Mouse (Mus musculus) megakaryocyte-erythroid progenitor cell, adult 5-6 weeks (primary cell): ENCODE data around the gene Macrod2. TPM values are rescaled to one million over a fixed set of nuclear protein-coding genes. Genes with fewer than 3 reads are reported as not detected.
A peak's percentile ranks its signal among the peaks of the same experiment; 100 is the strongest.

Experiments used
- ATAC-seq: replicated peaks from 2 replicates; pipeline ENCODE4 v1.8.0; 2016; ENCODE audit warnings: mild to moderate bottlenecking, inconsistent platforms; ENCODE audit not compliant: severe bottlenecking, poor library complexity, low FRiP score, low TSS enrichment
- total RNA-seq, 2 experiments: library from RNA; stranded (forward) in 1 of 2; stranded (reverse) in 1 of 2; fragments of 200-1000, 215-1000 nt in 1 of 2; fragments of >200 nt in 1 of 2; fragmentation: Nextera tagmentation in 1 of 2; gene quantifications; 2 replicates each; pipeline ENCODE4 v1.2.3; 2014 to 2017

Macrod2 gene
- total RNA-seq, 2 experiments from 2014 or later = 7.4 to 10.8 TPM

DNA sequence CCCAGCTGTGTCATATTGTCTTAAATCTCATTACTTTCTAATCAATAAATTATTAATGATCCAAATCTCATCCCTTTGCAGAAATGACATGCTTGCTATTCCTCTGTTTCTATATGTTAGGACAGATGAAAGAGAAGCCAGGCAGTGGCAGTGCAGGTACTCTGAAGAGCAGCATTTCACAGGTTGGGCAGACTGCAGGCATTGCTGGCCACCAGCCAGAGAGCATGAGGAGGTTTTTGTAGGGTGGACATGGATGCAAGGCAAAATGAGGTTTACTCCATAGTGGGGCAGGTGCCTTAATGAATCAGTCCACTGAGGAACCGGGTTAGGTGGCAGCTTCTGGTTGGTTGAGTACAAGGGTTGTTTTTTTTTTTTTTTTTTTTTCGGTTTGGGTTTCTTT lies 1778.9 kb downstream of the Macrod2 start:
- no peak for ATAC-seq

DNA sequence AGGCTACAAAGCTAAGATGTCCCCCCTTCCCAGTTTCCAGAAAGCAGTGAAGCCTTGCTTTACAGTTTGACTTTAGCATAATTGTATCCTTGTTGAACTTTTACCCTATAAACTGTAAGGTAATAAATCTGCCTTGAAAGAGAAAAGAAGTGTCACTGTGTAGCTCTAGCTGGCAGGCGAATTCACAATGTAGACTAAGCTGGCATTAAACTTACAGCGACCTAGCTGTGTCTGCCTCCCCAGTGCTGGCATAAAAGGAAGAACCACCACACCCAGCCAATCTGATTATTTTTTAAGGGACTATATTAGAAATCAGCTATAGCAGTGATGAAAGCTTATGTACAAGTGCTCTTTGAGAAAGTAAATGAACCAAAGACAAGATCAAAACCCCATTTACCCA lies 1791.8 kb downstream of the Macrod2 start:
- no peak for ATAC-seq

DNA sequence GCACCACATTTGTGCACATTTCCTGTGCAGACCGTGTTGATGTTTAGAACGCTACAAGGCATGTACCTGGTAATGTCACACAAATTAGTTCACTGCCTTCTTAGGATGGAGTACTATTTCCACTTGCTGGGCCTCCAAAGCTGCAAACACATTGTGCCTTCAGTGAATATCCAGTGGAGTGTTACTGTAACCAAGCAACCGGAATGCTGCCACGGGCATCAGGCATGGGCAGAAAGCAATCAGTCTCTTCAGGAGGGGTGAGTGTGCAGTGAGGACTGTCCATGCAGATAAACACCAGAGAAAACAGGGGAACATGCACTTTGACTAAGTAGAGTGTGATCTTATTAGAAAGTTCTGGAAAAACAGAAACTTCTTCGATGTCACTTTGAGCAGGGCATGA lies 1792.3 kb downstream of the Macrod2 start:
- ATAC-seq = no peak

DNA sequence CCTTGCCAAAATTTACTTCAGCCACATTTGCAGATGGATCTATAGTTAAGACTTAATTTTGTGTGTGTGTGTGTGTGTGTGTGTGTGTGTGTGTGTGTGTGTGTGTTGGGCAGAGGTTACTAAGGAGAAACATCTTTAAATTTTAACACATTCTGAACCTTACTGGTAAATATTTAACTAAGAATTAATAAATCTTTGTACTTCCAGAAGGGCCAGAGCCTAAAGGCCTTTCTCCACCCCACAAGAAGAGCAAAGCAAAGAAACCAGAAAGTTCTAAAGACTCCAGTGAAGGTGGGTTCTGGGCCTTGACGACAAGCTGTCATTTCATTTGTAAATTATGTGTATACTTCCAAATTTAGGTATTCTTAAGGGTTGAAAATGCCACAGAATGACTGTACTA lies 1822.3 kb downstream of the Macrod2 start:
- no peak for ATAC-seq

DNA sequence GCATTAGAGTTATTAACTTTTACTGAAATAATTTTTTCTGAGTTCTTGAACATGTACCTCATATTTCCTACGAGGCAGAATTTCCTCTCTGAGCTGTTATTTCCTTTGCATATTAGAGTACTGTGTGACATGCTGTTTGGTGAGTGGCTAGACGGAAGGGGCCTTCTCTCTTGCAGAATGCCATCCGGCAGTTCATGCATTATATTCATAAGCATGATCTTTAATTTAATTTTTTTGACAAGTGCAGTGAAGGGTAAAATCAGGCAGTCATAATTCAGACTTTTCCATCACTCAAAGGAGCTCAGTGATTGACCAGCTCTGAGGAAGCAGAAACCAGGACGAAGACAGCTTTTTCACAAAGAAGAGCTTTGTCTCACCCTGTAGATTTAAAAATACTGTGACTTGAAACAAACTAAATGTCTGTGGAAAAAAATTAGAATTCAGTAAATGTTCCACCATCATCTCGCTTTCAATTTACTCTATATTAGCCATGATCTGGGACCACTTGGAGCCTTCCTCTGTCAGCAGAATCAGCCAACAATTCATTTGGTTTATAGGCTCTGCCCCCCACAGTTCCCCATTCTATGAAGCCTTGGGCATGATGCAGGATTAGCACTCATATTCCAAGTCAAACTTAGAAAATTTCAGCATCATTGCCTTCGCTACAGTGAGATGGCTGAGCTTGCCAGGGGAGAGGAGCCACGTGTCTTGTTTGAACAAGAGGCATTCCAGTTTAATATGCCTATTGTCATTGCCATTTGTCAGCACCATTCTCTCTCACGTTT lies 1827.2 kb downstream of the Macrod2 start:
- no peak for ATAC-seq

DNA sequence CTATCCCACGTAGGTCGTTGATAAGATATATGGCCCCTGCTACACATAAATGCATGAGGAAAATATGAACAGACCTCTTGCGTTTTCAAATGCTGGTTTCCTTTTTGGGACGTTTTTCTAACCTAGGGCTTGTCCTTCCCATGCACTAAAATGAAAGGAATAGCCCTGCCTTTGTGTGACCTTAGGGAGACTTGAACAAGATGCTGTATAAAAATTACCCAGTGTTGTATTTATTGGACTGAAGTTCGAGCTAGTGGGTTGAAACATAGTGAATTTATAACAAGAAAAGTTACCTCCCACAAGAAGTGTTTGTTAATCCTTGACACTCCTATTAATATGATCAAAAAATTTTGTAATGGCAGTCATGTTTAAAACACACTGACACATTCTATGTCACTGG lies 1827.8 kb downstream of the Macrod2 start:
- ATAC-seq = no peak

DNA sequence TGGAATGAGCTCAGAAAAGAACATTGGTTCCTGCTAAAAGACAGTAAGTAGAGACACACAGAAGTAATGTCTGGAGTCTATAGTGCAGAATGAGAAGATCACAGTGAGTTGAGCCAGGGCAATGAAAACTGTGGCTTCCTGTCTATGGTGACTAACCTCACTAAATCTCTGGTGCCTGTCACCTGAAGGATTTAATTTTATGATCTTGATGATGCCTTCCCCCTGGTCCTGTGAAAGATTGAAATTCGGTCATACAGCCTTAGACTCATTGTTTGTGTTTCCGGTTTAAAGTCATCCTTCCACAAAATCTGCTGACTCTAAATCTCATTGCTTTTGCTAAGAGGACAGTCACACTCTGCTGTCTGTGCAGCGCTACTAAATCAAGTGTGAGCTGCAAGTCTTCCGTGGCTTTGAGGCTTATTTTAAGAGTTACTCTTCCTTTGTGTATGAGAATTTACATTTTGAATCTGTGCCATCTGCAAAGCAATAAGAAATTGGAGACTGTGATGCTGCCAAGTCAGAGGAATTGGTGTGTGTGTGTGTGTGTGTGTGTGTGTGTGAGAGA lies 1836.0 kb downstream of the Macrod2 start:
- no peak for ATAC-seq

DNA sequence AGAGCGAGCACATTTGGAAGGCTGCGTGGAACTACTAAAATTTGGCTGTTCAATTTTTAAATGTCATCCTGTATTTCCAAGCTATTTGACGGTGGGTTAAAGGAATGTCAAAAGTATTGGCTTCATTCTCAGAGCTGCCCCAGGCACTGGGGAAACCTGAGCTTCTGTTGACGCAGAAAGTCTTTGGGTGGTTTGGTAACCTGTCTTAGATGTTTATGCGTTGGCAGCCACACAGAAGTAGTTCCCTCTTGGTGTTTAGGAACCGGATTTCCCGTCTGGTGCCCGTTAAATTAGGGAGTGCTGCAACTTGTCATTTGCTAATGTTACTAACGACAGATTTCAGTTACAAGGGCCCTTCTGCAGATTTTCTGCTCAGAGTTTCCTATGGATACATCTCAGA lies 1837.7 kb downstream of the Macrod2 start:
- no peak for ATAC-seq

DNA sequence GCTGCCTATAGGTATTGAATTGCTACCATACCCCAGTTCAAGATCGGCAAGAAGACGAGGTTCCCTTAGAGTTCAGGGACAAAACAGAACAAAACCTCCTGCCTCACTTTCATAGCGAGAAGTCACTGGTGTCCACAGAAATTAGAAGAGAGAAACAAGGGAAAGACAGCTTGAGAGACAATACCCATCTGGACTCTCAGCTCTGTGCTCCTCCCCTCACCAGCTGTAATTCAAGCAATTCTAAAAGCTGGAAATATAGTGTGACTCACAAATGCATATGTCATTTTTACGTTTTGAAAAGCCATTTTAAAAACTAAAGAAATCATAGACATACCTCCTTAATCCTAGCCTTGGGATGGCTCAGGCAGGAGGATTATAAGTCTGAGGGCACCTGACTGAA lies 1848.4 kb downstream of the Macrod2 start:
- ATAC-seq = no peak

DNA sequence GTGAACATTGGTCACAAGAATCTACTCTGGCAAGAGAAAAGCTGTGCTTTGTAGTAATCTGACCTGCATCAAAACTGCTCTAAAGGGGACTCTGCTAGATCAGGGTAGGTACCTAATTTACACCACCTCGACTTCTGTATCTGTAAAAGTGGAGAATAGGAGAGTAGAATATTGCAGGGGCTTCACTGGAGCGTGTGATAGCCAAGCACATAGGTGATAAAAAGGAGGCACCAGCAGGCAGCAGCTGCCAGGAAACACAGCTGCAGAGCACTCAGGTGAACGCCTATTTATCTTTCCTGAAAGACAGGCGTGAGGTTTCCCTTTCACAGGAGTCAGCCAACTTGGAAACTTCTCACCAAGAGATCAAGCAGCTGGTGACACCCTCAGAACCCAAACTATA lies 1855.3 kb downstream of the Macrod2 start:
- no peak for ATAC-seq

DNA sequence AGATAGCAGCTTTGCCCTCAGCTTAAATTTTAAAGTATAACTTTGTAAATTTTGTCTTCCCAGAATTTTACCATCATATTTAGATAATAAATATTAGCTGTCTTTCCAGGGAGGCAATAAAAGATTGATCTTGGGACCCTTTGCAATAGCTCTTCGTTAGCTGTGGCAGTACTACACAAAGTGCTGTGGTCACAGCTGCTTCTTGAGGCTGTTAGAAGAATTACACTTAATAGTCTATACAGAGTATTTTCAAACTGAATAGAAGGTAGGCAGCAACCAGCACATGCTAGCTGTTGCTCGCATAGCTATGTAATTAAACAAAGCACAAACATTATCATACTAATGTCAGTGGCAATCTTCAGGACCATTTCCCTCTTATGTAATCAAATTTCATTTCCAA lies 1856.4 kb downstream of the Macrod2 start:
- ATAC-seq = no peak

DNA sequence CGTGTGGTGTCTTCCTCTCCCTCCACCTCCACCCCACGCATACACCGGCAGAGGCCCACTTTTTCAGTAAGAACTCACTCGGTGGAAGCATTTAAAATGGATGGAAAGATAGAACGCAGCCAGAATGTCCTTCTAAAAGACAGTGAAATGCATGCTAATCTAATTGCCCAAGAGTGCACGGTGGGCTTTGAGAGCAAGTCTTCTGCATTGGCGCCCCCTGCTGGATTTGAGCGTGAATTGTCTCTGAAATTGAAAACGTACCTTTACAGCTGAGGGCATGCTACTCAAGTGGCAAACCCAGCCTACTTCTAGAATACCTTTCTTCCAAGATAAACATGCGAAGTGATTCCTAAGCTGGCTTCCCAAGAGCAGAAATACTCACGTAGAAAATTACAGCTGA lies 1858.8 kb downstream of the Macrod2 start:
- ATAC-seq = peak; percentile 86

DNA sequence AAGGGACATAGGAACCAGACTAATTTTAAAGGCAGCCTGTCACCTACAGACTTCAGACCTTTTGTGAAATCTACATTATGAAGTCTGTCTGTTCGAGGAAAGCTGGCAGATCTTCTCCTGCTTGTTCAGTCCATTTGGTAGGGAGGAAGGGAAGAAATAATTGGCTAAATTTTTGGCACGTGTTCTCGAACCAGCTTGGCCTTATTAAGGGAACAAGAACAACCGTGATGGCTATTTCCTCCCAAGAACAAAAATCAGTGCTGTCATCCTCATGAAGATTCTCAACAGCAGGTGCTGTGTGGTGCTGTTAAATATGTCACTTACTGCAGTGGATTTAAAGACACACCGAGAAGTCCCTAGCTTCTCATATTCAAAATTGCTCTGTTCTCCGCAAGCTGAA lies 1859.5 kb downstream of the Macrod2 start:
- ATAC-seq = no peak

DNA sequence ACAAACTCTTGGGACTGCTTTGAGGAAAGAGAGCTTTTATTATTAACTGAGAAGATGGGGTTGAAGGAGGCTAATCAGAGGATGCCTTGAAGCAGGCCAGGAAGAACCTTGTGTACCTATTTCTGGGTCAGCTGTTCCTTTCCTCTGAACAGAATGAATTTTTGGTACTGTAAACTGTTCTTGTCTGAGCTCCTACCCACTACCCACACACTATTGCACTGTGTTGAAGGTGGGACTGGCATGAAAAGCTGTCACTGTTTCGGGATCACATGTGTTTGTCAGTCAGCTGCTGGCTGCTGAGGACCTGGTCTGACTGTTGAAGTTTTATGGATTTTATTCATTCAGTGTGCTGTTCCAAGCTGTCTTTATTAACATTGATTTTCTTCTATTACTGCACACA lies 1862.4 kb downstream of the Macrod2 start:
- ATAC-seq = no peak

DNA sequence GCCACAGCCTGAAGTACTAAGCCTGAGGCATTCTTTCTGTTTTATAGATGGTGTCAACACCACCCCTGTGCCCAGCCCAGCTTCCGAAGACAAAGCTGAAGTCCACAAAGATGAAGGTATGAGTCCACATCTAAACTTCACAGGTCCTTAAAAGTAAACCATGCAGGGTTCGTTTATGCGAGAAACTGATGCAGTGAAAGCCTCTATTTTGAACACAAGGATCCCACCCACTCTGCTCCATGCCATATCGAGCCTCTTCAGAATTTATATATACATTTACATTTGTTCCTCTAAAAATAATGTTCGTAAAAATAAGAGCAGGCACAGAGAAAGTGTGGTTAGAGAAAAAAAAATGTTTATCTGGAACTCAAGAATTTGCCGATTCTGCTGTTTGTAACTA lies 1865.9 kb downstream of the Macrod2 start:
- ATAC-seq = no peak

DNA sequence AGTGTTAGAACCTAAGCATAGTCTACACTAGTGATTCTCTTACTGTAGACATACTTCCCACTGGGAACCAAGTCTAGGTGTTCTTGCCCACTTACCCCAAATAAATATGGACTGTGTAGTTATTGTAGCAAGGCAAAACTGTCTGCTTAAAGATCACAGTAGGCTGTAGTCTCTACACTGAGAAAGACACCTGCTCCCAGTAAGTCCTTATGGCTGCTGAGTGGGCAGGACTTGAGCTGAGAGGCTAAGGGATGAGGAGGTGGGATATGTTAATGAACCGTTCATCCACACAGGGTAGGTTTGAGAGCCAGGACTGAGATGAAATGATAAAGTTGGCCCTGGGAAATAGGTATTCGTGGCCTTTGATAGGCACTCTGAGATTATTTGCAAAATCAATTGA lies 1869.6 kb downstream of the Macrod2 start:
- no peak for ATAC-seq

DNA sequence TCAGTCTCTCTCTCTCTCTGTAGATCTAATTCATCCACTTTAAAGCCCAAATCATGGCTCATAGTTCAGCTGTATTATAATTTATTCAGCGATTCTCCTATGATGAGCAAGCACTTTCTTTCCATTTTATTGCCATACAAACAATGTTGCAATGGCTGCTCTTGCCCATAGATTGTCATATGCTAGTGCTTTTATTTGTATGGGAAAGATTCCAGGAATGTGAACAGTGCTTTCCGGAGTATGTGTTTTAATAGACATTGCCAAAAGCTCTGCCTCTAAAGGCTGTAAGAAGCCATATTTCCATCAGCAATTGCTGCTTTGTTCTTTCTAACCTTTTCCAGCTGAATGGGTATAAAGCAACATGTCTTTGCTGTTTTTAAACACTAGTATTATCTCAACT lies 1872.7 kb downstream of the Macrod2 start:
- no peak for ATAC-seq

DNA sequence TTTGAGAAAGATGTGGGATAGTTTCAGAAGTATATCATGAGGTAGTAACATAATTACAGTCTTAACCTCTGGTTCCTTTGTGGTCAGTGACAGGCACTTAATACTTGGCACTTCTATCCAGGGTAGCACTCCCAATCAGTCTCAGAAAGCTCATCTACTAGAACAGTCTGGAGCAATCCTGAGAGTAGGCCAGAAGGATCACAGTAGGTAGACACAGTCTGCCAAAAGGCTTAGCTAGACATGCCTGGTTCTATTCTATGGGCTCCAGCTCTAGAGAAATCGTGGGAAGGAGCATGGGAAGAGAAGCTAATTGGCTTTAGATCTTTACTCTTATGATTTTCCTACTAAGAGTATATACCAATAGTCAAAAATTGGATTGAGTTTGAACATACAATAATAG lies 1891.7 kb downstream of the Macrod2 start:
- ATAC-seq = no peak

DNA sequence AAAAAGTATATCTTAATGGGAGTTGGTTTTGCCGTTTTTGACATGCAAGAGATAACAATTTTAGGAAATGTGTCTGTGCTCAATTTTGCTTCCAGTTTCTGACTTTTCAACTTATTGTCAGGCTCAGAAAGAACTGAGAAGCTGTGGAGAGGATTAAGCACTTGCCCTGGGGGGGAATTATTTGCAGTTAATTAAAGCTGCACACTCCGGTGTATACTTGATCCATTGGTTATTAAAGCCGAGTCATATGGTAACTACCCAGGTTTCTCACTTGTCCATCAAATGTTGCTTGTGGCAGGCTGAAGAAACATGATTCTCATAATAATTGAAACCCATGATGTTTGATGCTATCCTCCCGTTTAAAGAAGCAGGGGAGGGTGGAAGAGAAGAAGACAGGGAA lies 1899.7 kb downstream of the Macrod2 start:
- ATAC-seq = no peak

DNA sequence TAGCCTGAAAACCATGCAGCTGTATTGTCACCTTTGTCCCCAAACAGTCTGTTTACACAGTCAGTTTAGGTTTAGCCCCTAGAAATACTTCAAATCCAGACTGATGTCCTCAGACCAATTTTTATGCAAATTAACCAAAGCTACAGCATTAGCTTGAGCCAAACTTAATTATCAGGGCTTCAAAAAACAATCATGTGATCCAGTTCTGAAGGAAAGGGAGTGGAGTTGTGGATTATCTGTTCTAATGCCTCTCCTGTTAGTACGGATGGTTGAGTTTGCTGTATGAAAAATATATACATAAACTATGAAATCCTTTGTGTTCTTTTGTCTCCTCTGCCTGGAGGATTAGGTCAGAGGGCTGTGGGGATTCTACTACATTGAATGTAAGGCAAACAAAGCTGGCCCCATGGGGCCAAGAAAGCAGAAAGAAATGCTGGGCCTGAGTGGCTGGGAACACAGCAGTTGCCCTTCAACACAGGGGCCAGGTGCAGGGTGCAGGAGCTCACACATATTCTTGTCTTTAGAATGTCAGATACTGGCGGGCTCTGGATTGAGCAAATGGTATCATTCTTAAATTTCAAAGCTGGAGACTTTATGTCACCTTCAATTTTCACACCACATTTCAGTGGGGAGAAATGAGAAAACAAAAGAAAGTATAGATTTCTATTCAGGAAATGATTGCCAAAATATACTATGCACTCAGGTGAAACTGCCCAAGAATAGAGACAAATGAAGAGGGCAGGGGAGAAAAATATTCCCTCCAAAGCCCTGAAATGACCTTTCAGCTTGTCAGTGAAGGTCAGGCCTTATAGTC lies 1908.2 kb downstream of the Macrod2 start:
- ATAC-seq = no peak

DNA sequence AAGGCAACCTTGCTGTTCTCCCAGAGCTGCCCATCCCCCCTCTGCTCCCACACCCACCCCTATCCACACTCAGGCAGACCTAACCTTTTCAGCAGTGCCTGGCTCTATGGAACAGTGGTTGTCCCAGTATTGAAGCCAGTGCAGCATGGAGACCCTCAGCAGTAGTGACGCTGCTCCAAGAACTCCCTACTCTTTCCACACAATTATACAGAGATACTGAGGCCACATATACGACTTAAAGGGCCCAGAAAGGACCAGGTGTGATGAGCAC lies 1908.7 kb downstream of the Macrod2 start:
- no peak for ATAC-seq
